Mouse (Mus musculus) heart, embryonic 11.5 days (tissue): Measurements from ENCODE around the gene Eefsec. TPM values are rescaled to one million over a fixed set of nuclear protein-coding genes. Genes with fewer than 3 reads are reported as not detected.

Source experiments
- ATAC-seq: fragments of 200-750 bp; cut with Nextera tagmentation; replicated peaks from 2 replicates; pipeline ENCODE4 v1.8.0; 2017; ENCODE audit warnings: moderate library complexity; ENCODE audit not compliant: insufficient number of reproducible peaks, low FRiP score, low TSS enrichment
- H3K27ac ChIP-seq: fragments of 300-500 bp; sonication (generic); 2 replicates; pipeline ENCODE4 v1.5.1; 2014; ENCODE audit warnings: mild to moderate bottlenecking, low read depth, low read length
- H3K27me3 ChIP-seq: fragments of 300-500 bp; sonication (generic); 2 replicates; pipeline ENCODE4 v1.6.1; 2014; ENCODE audit warnings: mild to moderate bottlenecking, low read length, mixed read lengths; ENCODE audit not compliant: control insufficient read depth, insufficient read depth
- H3K36me3 ChIP-seq: fragments of 300-500 bp; sonication (generic); 2 replicates; pipeline ENCODE4 v1.6.1; 2014; ENCODE audit warnings: mild to moderate bottlenecking, low read length, moderate library complexity, mixed read lengths; ENCODE audit not compliant: control insufficient read depth, insufficient read depth
- H3K4me1 ChIP-seq: fragments of 300-500 bp; sonication (generic); 2 replicates; pipeline ENCODE4 v1.6.1; 2014; ENCODE audit warnings: low read length; ENCODE audit not compliant: control insufficient read depth, insufficient read depth
- H3K4me2 ChIP-seq: fragments of 300-500 bp; sonication (generic); 2 replicates; pipeline ENCODE4 v1.6.1; 2014; ENCODE audit warnings: mild to moderate bottlenecking, moderate library complexity
- H3K4me3 ChIP-seq: fragments of 300-500 bp; sonication (generic); 2 replicates; pipeline ENCODE4 v1.5.1; 2014; ENCODE audit warnings: low read depth, low read length
- H3K9ac ChIP-seq: fragments of 300-500 bp; sonication (generic); 2 replicates; pipeline ENCODE4 v1.6.1; 2014; ENCODE audit warnings: mild to moderate bottlenecking, low read depth, low read length, moderate library complexity
- H3K9me3 ChIP-seq: fragments of 300-500 bp; sonication (generic); replicated peaks from 2 replicates; pipeline ENCODE4 v1.6.1; 2016; ENCODE audit warnings: low read length; ENCODE audit not compliant: control insufficient read depth
- WGBS: fragments of 180-500 bp; shearing (Covaris S2); extraction: QIAGEN DNeasy Blood & Tissue Kit; methylation state at CpG from one replicate; pipeline ENCODE4 v1.1.7; 2014; ENCODE audit not compliant: insufficient replicate concordance; 5-methylcytosine and 5-hydroxymethylcytosine counted together
- polyA plus RNA-seq: library from polyadenylated mRNA; unstranded; fragments of >200 nt; fragmentation: Nextera tagmentation; extraction: Ambion mirVana; gene quantifications from 2 replicates; pipeline ENCODE4 v1.2.1, GENCODE M21; 2014

Gene Eefsec
- polyA plus RNA-seq, 1 experiment from 2014 or later: 29.1 TPM

GRCm38 (mm10) chr6:88397985-88398384 is 48.4 kb downstream of the Eefsec start:
- Histone ChIP-seq H3K36me3 (no peaks in the 10 kb centered on the region), H3K4me2 (no peak overlapping the region), H3K27ac (no peak overlapping the region), H3K4me3 (no peak overlapping the region), H3K9me3 (no peaks in the 10 kb centered on the region), H3K9ac (no peak overlapping the region), H3K4me1 (no peaks in the 10 kb centered on the region), H3K27me3 (no peaks in the 10 kb centered on the region)
- no peak for ATAC-seq
- 66% methylated on average over 2 of the region's 2 CpGs for WGBS

- no peak for ATAC-seq
- Histone ChIP-seq H3K4me2 (no peak overlapping the region), H3K9me3 (no peaks in the 10 kb centered on the region), H3K9ac (no peak overlapping the region), H3K36me3 (no peaks in the 10 kb centered on the region), H3K27ac (no peak overlapping the region), H3K4me1 (peaks cover 3% of the 10 kb centered on the region; the same call in 1 of the 2 replicates), H3K27me3 (no peaks in the 10 kb centered on the region), H3K4me3 (no peak overlapping the region)
- 68% methylated on average over 5 of the region's 5 CpGs for WGBS
These were observed 57.4 kb downstream of the Eefsec start for GRCm38 (mm10) chr6:88388946-88389345.

- Histone ChIP-seq H3K27me3 (no peaks in the 10 kb centered on the region), H3K36me3 (no peaks in the 10 kb centered on the region), H3K9me3 (no peaks in the 10 kb centered on the region), H3K4me2 (no peak overlapping the region), H3K4me3 (no peak overlapping the region), H3K4me1 (peaks cover 3% of the 10 kb centered on the region; the same call in 1 of the 2 replicates), H3K9ac (no peak overlapping the region), H3K27ac (no peak overlapping the region)
- ATAC-seq: no peak
- 80% methylated on average over 8 of the region's 8 CpGs for WGBS
These were observed 58.3 kb downstream of the Eefsec start for GRCm38 (mm10) chr6:88387836-88388724.

DNA sequence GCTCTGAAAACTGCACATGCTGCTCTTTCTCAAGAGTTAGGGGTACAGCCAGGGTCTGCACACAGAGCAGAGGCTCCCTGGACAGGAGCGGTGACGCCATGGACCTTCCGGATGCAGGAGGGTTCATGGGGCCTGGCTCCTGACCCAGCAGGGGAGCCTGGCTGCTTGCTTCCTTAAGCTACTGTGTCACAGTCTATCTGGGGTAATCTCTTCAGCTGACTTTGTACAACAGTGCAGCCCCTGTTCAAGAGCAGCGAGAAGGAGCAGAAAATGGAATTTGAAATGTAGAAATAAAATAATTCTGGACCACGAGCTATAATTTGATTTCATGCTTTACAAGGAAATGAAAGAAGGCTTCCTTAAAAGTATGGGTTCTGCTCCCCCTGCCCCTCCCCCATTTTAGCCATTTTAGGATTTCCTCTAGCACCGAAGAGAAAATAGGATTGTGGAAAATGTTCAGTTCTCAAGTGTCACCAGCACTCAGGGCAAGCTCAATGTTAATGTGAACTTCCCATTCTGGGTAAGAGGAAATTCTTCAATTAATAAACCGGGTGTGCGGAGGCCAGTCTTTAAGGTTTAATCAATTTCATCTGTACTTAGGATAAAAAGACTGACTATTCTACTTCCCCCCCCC is 61.8 kb downstream of the Eefsec start:
- no peak overlapping the region for H3K4me2 ChIP-seq
- peak overlapping the region; percentile 47; the same call in 1 of the 2 replicates for H3K27ac ChIP-seq
- peaks cover 8% of the 10 kb centered on the region for H3K4me1 ChIP-seq
- no peaks in the 10 kb centered on the region for H3K36me3 ChIP-seq
- no peak overlapping the region for H3K4me3 ChIP-seq
- ATAC-seq: no peak
- WGBS: 60% methylated on average over 8 of the region's 8 CpGs
- no peaks in the 10 kb centered on the region for H3K9me3 ChIP-seq
- no peak overlapping the region for H3K9ac ChIP-seq
- no peaks in the 10 kb centered on the region for H3K27me3 ChIP-seq

DNA sequence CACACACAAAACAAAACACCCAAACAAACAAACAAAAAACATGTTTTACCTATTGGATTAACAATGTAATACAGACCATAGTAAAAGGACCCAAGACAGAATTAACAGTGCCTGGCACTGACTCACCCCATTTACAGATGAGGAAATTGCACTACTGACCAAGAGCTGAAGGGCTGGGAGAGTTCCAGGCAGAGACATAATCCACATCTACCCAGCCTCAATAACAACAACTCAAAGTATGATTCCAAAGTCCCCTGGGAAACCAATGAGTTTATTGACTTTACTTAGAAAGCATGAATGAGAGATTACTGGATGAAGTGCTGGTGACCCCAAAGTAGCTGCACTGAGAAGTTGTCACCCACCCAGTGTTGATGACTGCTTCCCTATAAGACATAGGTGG is 62.6 kb downstream of the Eefsec start:
- H3K9me3 ChIP-seq: no peaks in the 10 kb centered on the region
- ATAC-seq: no peak
- H3K9ac ChIP-seq: no peak overlapping the region
- H3K27ac ChIP-seq: no peak overlapping the region
- no peak overlapping the region for H3K4me3 ChIP-seq
- no peak overlapping the region for H3K4me2 ChIP-seq
- no peaks in the 10 kb centered on the region for H3K36me3 ChIP-seq
- H3K4me1 ChIP-seq: peaks cover 10% of the 10 kb centered on the region
- H3K27me3 ChIP-seq: no peaks in the 10 kb centered on the region

DNA sequence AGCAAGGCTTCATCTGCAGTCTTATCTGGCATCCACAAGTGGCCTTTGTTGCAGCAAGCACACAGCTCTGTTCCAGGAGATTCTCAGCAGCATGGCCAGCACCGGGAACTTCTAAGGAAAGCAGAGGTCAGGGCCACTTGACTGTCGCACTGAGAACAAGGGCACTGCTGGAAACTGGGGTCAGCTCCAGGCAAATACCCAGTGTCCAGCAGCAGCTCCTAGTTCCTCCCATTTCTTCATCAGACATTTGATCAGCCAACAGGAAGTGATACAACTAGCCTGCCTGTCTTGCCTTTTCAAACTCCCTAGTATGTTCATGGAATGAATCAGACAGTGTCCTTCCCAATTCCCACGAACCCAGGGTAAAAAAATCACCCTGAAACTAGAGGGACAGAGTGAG is 66.6 kb downstream of the Eefsec start:
- Histone ChIP-seq H3K9ac (peak overlapping the region; percentile 3; the same call in 1 of the 2 replicates), H3K4me2 (no peak overlapping the region), H3K4me3 (no peak overlapping the region), H3K27ac (no peak overlapping the region), H3K4me1 (peaks cover 10% of the 10 kb centered on the region), H3K36me3 (no peaks in the 10 kb centered on the region), H3K27me3 (no peaks in the 10 kb centered on the region), H3K9me3 (no peaks in the 10 kb centered on the region)
- WGBS: 28% methylated on average over 3 of the region's 3 CpGs
- ATAC-seq: no peak

GRCm38 (mm10) chr6:88378829-88379228 is 67.5 kb downstream of the Eefsec start:
- no peak overlapping the region for H3K27ac ChIP-seq
- no peaks in the 10 kb centered on the region for H3K9me3 ChIP-seq
- no peak overlapping the region for H3K9ac ChIP-seq
- H3K4me1 ChIP-seq: peaks cover 7% of the 10 kb centered on the region
- no peak overlapping the region for H3K4me3 ChIP-seq
- no peaks in the 10 kb centered on the region for H3K27me3 ChIP-seq
- no peak for ATAC-seq
- no peak overlapping the region for H3K4me2 ChIP-seq
- H3K36me3 ChIP-seq: no peaks in the 10 kb centered on the region
- 79% methylated on average over 1 of the region's 1 CpGs for WGBS

DNA sequence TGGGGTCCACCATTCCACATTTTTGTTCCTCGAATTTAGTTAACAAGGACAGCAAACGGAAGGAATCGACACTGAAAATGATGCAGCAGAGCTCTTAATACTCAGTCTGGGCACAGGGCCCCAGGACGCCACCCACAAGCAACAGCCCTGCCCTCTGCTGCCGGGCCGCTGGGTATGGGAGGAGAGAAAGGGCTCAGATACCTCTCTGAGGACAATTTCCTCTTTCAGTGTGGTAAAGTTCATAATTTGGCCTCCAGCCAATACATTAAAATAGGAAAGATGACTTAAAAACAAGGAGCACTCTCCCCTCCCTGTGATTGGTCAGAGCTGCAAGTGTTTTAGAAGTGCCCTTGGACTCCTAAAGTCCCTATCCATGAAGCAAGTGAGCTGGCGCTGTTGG is 72.1 kb downstream of the Eefsec start:
- H3K4me1 ChIP-seq: peaks cover 5% of the 10 kb centered on the region; the same call in 1 of the 2 replicates
- 0 out of 2 replicates have a peak, but pooled peaks cover 2% of the 10 kb centered on the region for H3K36me3 ChIP-seq
- no peak overlapping the region for H3K9ac ChIP-seq
- H3K9me3 ChIP-seq: no peaks in the 10 kb centered on the region
- H3K4me3 ChIP-seq: no peak overlapping the region
- ATAC-seq: no peak
- H3K27me3 ChIP-seq: no peaks in the 10 kb centered on the region
- WGBS: 83% methylated on average over 7 of the region's 7 CpGs
- H3K27ac ChIP-seq: no peak overlapping the region
- no peak overlapping the region for H3K4me2 ChIP-seq
